In the genomic region with DNA sequence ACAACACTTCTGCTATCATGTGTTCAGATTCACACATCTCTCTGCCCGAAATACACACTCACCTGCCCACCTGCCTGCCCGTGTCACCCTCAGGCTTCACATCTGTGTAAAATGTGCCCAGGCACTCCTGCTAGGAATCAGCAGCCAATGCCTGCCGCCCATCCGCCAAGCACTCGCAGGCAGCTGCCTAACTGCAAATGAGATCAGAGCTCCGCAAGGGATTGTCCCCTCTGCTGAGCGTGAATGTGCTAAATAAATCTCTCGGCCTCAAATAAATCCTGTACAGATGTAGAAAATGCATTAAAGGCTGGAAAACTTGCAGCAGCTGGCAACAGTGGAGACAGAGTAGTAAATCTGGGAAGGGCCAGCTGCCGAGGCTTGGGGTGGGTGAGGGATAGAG, we compare ENCODE assay signal across 22 mouse cellular contexts. TPM values are rescaled to one million over a fixed set of nuclear protein-coding genes. Genes with fewer than 3 reads are reported as not detected.
DNase-seq lines count a peak whose midpoint lies in the region; ATAC-seq lines count a peak whose summit lies in the region.
"Had no signal": no experiment of that assay in that cellular context is flagged by ENCODE, and none has a peak within 500 bp of the region (broad histone marks: within the 10 kb centered on the region; RNA-seq: fewer than 3 reads in every experiment).

No protein-coding gene starts in this region.

- peaks cover 14% of the 10 kb centered on the region for H3K4me1 ChIP-seq in hindbrain, embryonic 15.5 days (replicated peaks)
- no peaks in the 10 kb centered on the region for H3K4me1 ChIP-seq in hindbrain, embryonic 11.5 days (replicated peaks; ENCODE audit: control insufficient read depth, insufficient read depth, low read length)
- 0 out of 2 replicates have a peak, but pooled peaks cover 2% of the 10 kb centered on the region for H3K4me1 ChIP-seq in midbrain, embryonic 16.5 days (ENCODE audit: control insufficient read depth, insufficient read depth, low read length)
- peaks cover 7% of the 10 kb centered on the region; the same call in 1 of the 2 replicates for H3K4me1 ChIP-seq in midbrain, embryonic 13.5 days (replicated peaks)
- peaks cover 14% of the 10 kb centered on the region; the same call in 1 of the 2 replicates for H3K4me1 ChIP-seq in limb, embryonic 12.5 days (replicated peaks)
- H3K4me1 ChIP-seq: forebrain, embryonic 13.5 days; heart, embryonic 13.5 days had no signal

- DNase-seq in hindbrain, embryonic 11.5 days (ENCODE audit: low spot score), result no peak
- DNase-seq in right cerebral cortex, postnatal 10 days (ENCODE audit: low spot score in 2 of 2), result peak; percentile 38 to 50
- DNase-seq in adrenal gland, adult 8-10 months, result no peak
- DNase-seq in spleen, postnatal 10 days (ENCODE audit: low spot score in 2 of 2), result no peak
- DNase-seq: adrenal gland, postnatal 36 days; cerebellum, adult 11 months; cerebellum, postnatal 36 days; gastrocnemius, postnatal 36 days; kidney, adult 8-10 months; lung, postnatal 10 days; thymus, postnatal 25 days had no signal

- no peaks in the 10 kb centered on the region for H3K9me3 ChIP-seq in hindbrain, embryonic 15.5 days
- H3K9me3 ChIP-seq in hindbrain, embryonic 11.5 days (ENCODE audit: control insufficient read depth, low read length), result no peaks in the 10 kb centered on the region
- no peaks in the 10 kb centered on the region for H3K9me3 ChIP-seq in midbrain, embryonic 16.5 days (replicated peaks; ENCODE audit: control insufficient read depth, low read length, poor library complexity, severe bottlenecking)
- H3K9me3 ChIP-seq in midbrain, embryonic 13.5 days, result no peaks in the 10 kb centered on the region
- H3K9me3 ChIP-seq in limb, embryonic 12.5 days, result no peaks in the 10 kb centered on the region
- H3K9me3 ChIP-seq: embryonic facial prominence, embryonic 13.5 days; forebrain, embryonic 13.5 days; heart, embryonic 13.5 days; stomach, embryonic 15.5 days had no signal

- H3K4me3 ChIP-seq in hindbrain, embryonic 15.5 days, result no peak overlapping the region
- H3K4me3 ChIP-seq in hindbrain, embryonic 11.5 days (ENCODE audit: low read depth, low read length), result no peak overlapping the region
- H3K4me3 ChIP-seq in midbrain, embryonic 16.5 days (ENCODE audit: low read depth, low read length), result no peak overlapping the region
- no peak overlapping the region for H3K4me3 ChIP-seq in midbrain, embryonic 13.5 days (replicated peaks)
- H3K4me3 ChIP-seq in limb, embryonic 12.5 days (replicated peaks), result no peak overlapping the region
- H3K4me3 ChIP-seq: embryonic facial prominence, embryonic 13.5 days; forebrain, embryonic 13.5 days; heart, embryonic 13.5 days; stomach, embryonic 15.5 days had no signal

- no peak overlapping the region for H3K4me2 ChIP-seq in hindbrain, embryonic 15.5 days
- no peak overlapping the region for H3K4me2 ChIP-seq in hindbrain, embryonic 11.5 days (replicated peaks; ENCODE audit: low read depth, low read length)
- H3K4me2 ChIP-seq in midbrain, embryonic 16.5 days (ENCODE audit: low read length), result no peak overlapping the region
- H3K4me2 ChIP-seq in midbrain, embryonic 13.5 days (replicated peaks), result no peak overlapping the region
- no peak overlapping the region for H3K4me2 ChIP-seq in limb, embryonic 12.5 days
- H3K4me2 ChIP-seq: embryonic facial prominence, embryonic 13.5 days; forebrain, embryonic 13.5 days; heart, embryonic 13.5 days; stomach, embryonic 15.5 days had no signal

- peak; percentile 20; the same call in 1 of the 2 replicates for ATAC-seq in hindbrain, embryonic 15.5 days (ENCODE audit: low FRiP score, low read depth)
- no peak for ATAC-seq in hindbrain, embryonic 11.5 days (ENCODE audit: low FRiP score)
- peak; percentile 56; the same call in 1 of the 2 replicates for ATAC-seq in midbrain, embryonic 16.5 days
- ATAC-seq in midbrain, embryonic 13.5 days, result no peak
- ATAC-seq in limb, embryonic 12.5 days (ENCODE audit: insufficient number of reproducible peaks, insufficient read depth, low FRiP score, low TSS enrichment, low read depth), result peak; percentile 15; the same call in 1 of the 2 replicates
- ATAC-seq: forebrain, embryonic 13.5 days had no signal

- H3K9ac ChIP-seq in hindbrain, embryonic 15.5 days, result no peak overlapping the region
- H3K9ac ChIP-seq in hindbrain, embryonic 11.5 days (ENCODE audit: low read depth, low read length), result no peak overlapping the region
- no peak overlapping the region for H3K9ac ChIP-seq in midbrain, embryonic 16.5 days (ENCODE audit: low read depth, low read length)
- no peak overlapping the region for H3K9ac ChIP-seq in midbrain, embryonic 13.5 days (replicated peaks)
- H3K9ac ChIP-seq in limb, embryonic 12.5 days (replicated peaks), result no peak overlapping the region
- H3K9ac ChIP-seq: embryonic facial prominence, embryonic 13.5 days; forebrain, embryonic 13.5 days; heart, embryonic 13.5 days; stomach, embryonic 15.5 days had no signal

- whole genome bisulfite sequencing in hindbrain, embryonic 15.5 days, result 54% methylated on average over 9 of the region's 9 CpGs
- WGBS in hindbrain, embryonic 11.5 days, result 62% methylated on average over 9 of the region's 9 CpGs
- 50% methylated on average over 9 of the region's 9 CpGs for WGBS in midbrain, embryonic 16.5 days
- 59% methylated on average over 9 of the region's 9 CpGs for WGBS in midbrain, embryonic 13.5 days
- 27% methylated on average over 9 of the region's 9 CpGs for WGBS in limb, embryonic 12.5 days

- no peaks in the 10 kb centered on the region for H3K36me3 ChIP-seq in hindbrain, embryonic 15.5 days
- H3K36me3 ChIP-seq in hindbrain, embryonic 11.5 days (ENCODE audit: control insufficient read depth, insufficient read depth, low read length), result no peaks in the 10 kb centered on the region
- no peaks in the 10 kb centered on the region for H3K36me3 ChIP-seq in midbrain, embryonic 16.5 days (ENCODE audit: control insufficient read depth, insufficient read depth, low read length)
- no peaks in the 10 kb centered on the region for H3K36me3 ChIP-seq in midbrain, embryonic 13.5 days
- no peaks in the 10 kb centered on the region for H3K36me3 ChIP-seq in limb, embryonic 12.5 days
- H3K36me3 ChIP-seq: embryonic facial prominence, embryonic 13.5 days; heart, embryonic 13.5 days; stomach, embryonic 15.5 days had no signal

- H3K27me3 ChIP-seq in hindbrain, embryonic 15.5 days, result no peaks in the 10 kb centered on the region
- 0 out of 2 replicates have a peak, but pooled peaks cover 3% of the 10 kb centered on the region for H3K27me3 ChIP-seq in hindbrain, embryonic 11.5 days (ENCODE audit: control insufficient read depth, insufficient read depth, low read length)
- no peaks in the 10 kb centered on the region; the same call in 1 of the 2 replicates for H3K27me3 ChIP-seq in midbrain, embryonic 16.5 days (ENCODE audit: control insufficient read depth, insufficient read depth, low read depth, low read length)
- no peaks in the 10 kb centered on the region for H3K27me3 ChIP-seq in midbrain, embryonic 13.5 days
- no peaks in the 10 kb centered on the region for H3K27me3 ChIP-seq in limb, embryonic 12.5 days
- H3K27me3 ChIP-seq: forebrain, embryonic 13.5 days; stomach, embryonic 15.5 days had no signal

- H3K27ac ChIP-seq in hindbrain, embryonic 15.5 days (replicated peaks), result peak overlapping the region; percentile 66
- H3K27ac ChIP-seq in hindbrain, embryonic 11.5 days (ENCODE audit: low read depth, low read length), result no peak overlapping the region
- H3K27ac ChIP-seq in midbrain, embryonic 16.5 days (ENCODE audit: low read length), result no peak overlapping the region
- no peak overlapping the region for H3K27ac ChIP-seq in midbrain, embryonic 13.5 days
- no peak overlapping the region for H3K27ac ChIP-seq in limb, embryonic 12.5 days
- H3K27ac ChIP-seq: embryonic facial prominence, embryonic 13.5 days; forebrain, embryonic 13.5 days; heart, embryonic 13.5 days; stomach, embryonic 15.5 days had no signal

RNA-seq across cellular contexts. Expression of a gene that starts 36.0 kb away (rescaled TPM):
- 10.7 and 13.0 TPM in 2 replicates for polyA plus RNA-seq in hindbrain, embryonic 15.5 days (2015; fragmentation: Nextera tagmentation; extraction: Ambion mirVana)
- 3.0 and 4.1 TPM in 2 replicates for polyA plus RNA-seq in hindbrain, embryonic 11.5 days (2014; fragmentation: Nextera tagmentation; extraction: Ambion mirVana)
- 2.3 and 4.1 TPM in 2 replicates for polyA plus RNA-seq in midbrain, embryonic 16.5 days (2015; fragmentation: Nextera tagmentation; extraction: Ambion mirVana)
- 2.3 and 2.4 TPM in 2 replicates for polyA plus RNA-seq in midbrain, embryonic 13.5 days (2015; fragmentation: Nextera tagmentation; extraction: Ambion mirVana)
- polyA plus RNA-seq in limb, embryonic 12.5 days (2016; fragmentation: Nextera tagmentation; extraction: Ambion mirVana), result 0.14 and 0.34 TPM in 2 replicates
- total RNA-seq in adrenal gland, adult 8-10 months (2022), result under 1 TPM; 0.07 to 0.22 (median 0.11) TPM
- total RNA-seq: gastrocnemius, postnatal 36 days; liver, adult 2 months; MEL; neutrophil, adult 5-6 weeks had no signal
- polyA plus RNA-seq: liver, adult 2 months had no signal

Comparison
In these comparisons a context has a peak if more than half of its experiments do, and no peak if none do; other contexts are left out.
1. ATAC-seq: peak in hindbrain, embryonic 15.5 days (single experiment), midbrain, embryonic 16.5 days (single experiment) and limb, embryonic 12.5 days (single experiment); none in hindbrain, embryonic 11.5 days (single experiment) and midbrain, embryonic 13.5 days (single experiment).
2. DNase-seq: peak in right cerebral cortex, postnatal 10 days (2 of 2); none in hindbrain, embryonic 11.5 days (single experiment), adrenal gland, adult 8-10 months (single experiment) and spleen, postnatal 10 days (0 of 2).